Mouse (Mus musculus) spleen, postnatal 4 days (tissue): ENCODE results near the gene Pde6g.
"Not testable (repeated sequence)": the region's sequence is repeated elsewhere in the genome, so short reads cannot be mapped to it uniquely, and the experiment has no call there.

ENCODE experiments used
- DNase-seq, 2 experiments: peaks; one replicate each; pipeline ENCODE4 v3.0.0; 2022; ENCODE audit warnings: low spot score in 2 of 2

Gene Pde6g

GRCm38 (mm10) chr11:120422651-120423568 is 30.4 kb downstream of the Pde6g start:
- DNase-seq, result no peak

GRCm38 (mm10) chr11:120418592-120418991 is 34.7 kb downstream of the Pde6g start:
- DNase-seq, result no peak

GRCm38 (mm10) chr11:120417852-120418251 is 35.4 kb downstream of the Pde6g start:
- no peak for DNase-seq

- not testable (repeated sequence) for DNase-seq
These were observed 39.7 kb downstream of the Pde6g start for GRCm38 (mm10) chr11:120413621-120414020.

GRCm38 (mm10) chr11:120406445-120406844 is 46.9 kb downstream of the Pde6g start:
- DNase-seq, result no peak

- peak in 1 of 2 experiments; percentile 22 for DNase-seq
These were observed 47.4 kb downstream of the Pde6g start for GRCm38 (mm10) chr11:120405867-120406266.

- DNase-seq, result no peak
These were observed 48.5 kb downstream of the Pde6g start for GRCm38 (mm10) chr11:120404814-120405213.

GRCm38 (mm10) chr11:120399319-120399718 is 54.0 kb downstream of the Pde6g start:
- DNase-seq, result no peak
